Mouse (Mus musculus) megakaryocyte, embryonic 14.5 days (primary cell): Measurements from ENCODE around the gene Map4k3. TPM values are rescaled to one million over a fixed set of nuclear protein-coding genes. Genes with fewer than 3 reads are reported as not detected.
"Not testable (repeated sequence)": the region's sequence is repeated elsewhere in the genome, so short reads cannot be mapped to it uniquely, and the experiment has no call there.

Experiments
- H3K27me3 ChIP-seq: replicated peaks from 2 replicates; pipeline ENCODE3; 2012; ENCODE audit warnings: inconsistent platforms
- H3K36me3 ChIP-seq: replicated peaks from 2 replicates; pipeline ENCODE3; 2012; ENCODE audit warnings: low read length, inconsistent platforms, mixed read lengths
- H3K4me1 ChIP-seq: 2 replicates; pipeline ENCODE4 v1.6.1; 2012; ENCODE audit warnings: inconsistent platforms
- H3K4me3 ChIP-seq: replicated peaks from 2 replicates; pipeline ENCODE3; 2012; ENCODE audit warnings: moderate library complexity, mild to moderate bottlenecking, inconsistent platforms
- H3K9me3 ChIP-seq: 2 replicates; pipeline ENCODE4 v1.6.1; 2012; ENCODE audit warnings: inconsistent platforms
- FLI1 ChIP-seq: IDR thresholded peaks from 2 replicates; pipeline ENCODE4 v1.6.1; 2012; ENCODE audit warnings: low read length, inconsistent platforms, mixed read lengths
- GATA1 ChIP-seq: IDR thresholded peaks from 3 replicates; pipeline ENCODE4 v1.6.1; 2012; ENCODE audit warnings: mixed read lengths, low read length, inconsistent platforms, borderline replicate concordance
- polyA plus RNA-seq: library from polyadenylated mRNA; stranded (reverse); fragments of >175 nt; gene quantifications from 2 replicates; pipeline ENCODE4 v1.2.3, GENCODE M21; 2012; ENCODE audit warnings: low replicate concordance; ENCODE audit not compliant: insufficient read depth

Map4k3 gene
- polyA plus RNA-seq, 1 experiment, result 0.87 TPM

DNA sequence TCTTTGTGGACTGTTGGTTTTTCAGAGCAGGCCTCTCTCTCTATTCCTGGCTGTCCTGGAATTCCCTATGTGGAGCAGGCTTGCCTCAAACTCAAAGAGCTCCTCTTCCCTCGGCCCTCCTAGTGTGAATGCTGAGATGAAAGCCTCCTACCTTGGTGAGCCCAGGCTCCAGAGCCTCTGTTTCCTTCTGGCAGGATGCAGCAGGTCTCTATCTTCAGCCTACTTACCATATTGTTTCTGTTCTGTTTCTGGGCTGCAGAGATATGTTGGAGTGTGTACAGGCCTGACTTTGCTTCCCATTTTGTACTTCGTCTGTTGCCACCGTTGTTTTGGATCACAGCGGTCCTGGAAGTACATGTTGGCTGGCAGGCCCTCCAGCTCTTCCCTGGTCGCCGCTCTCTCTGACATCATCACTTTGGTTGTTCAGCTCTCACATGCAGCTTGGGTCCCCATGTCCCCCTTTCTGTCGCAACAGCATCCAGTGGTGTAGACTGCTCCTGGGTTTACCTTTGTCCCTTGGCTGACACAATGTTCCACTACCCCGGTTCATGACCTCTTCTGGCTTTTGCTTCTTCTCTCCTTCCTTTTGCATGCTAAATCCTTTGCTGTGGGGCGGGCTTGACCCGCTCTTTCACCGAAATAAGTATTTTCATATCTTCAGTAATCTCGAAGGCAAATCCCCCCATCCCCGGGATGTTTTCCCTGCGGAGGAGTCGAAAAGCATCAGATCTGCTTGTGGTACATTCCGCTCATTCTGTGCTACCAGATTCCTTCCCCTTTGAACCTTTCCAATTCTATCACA is 32.3 kb upstream of the Map4k3 start:
- no peak for TF ChIP-seq FLI1
- no peak for TF ChIP-seq GATA1
- Histone ChIP-seq H3K4me3 (no peak overlapping the region), H3K4me1 (peaks cover 13% of the 10 kb centered on the region), H3K9me3 (no peaks in the 10 kb centered on the region), H3K27me3 (peaks cover 8% of the 10 kb centered on the region), H3K36me3 (no peaks in the 10 kb centered on the region)

GRCm38 (mm10) chr17:80756043-80756442 is 27.8 kb upstream of the Map4k3 start:
- no peaks in the 10 kb centered on the region for H3K4me1 ChIP-seq
- no peak overlapping the region for H3K4me3 ChIP-seq
- peaks cover 2% of the 10 kb centered on the region for H3K9me3 ChIP-seq
- TF ChIP-seq GATA1, result no peak
- no peak for TF ChIP-seq FLI1
- no peaks in the 10 kb centered on the region for H3K36me3 ChIP-seq
- H3K27me3 ChIP-seq, result peaks cover 11% of the 10 kb centered on the region

- no peaks in the 10 kb centered on the region for H3K4me1 ChIP-seq
- H3K9me3 ChIP-seq, result peaks cover 10% of the 10 kb centered on the region
- H3K4me3 ChIP-seq, result no peak overlapping the region
- peaks cover 8% of the 10 kb centered on the region for H3K27me3 ChIP-seq
- no peaks in the 10 kb centered on the region for H3K36me3 ChIP-seq
- no peak for TF ChIP-seq GATA1
- no peak for TF ChIP-seq FLI1
Measured at GRCm38 (mm10) chr17:80755076-80755871, 27.0 kb upstream of the Map4k3 start.

- Histone ChIP-seq H3K4me3 (no peak overlapping the region), H3K9me3 (peaks cover 12% of the 10 kb centered on the region), H3K27me3 (peaks cover 8% of the 10 kb centered on the region), H3K4me1 (no peaks in the 10 kb centered on the region), H3K36me3 (no peaks in the 10 kb centered on the region)
- TF ChIP-seq FLI1, result no peak
- no peak for TF ChIP-seq GATA1
Measured at GRCm38 (mm10) chr17:80754589-80754988, 26.3 kb upstream of the Map4k3 start.

GRCm38 (mm10) chr17:80752466-80752865 is 24.2 kb upstream of the Map4k3 start:
- Histone ChIP-seq H3K36me3 (no peaks in the 10 kb centered on the region), H3K4me1 (no peaks in the 10 kb centered on the region), H3K27me3 (peaks cover 8% of the 10 kb centered on the region), H3K9me3 (peaks cover 12% of the 10 kb centered on the region), H3K4me3 (no peak overlapping the region)
- TF ChIP-seq GATA1 (no peak), FLI1 (no peak)

- Histone ChIP-seq H3K9me3 (peaks cover 7% of the 10 kb centered on the region; the same call in 1 of the 2 replicates), H3K4me3 (no peak overlapping the region), H3K36me3 (no peaks in the 10 kb centered on the region), H3K4me1 (no peaks in the 10 kb centered on the region), H3K27me3 (peaks cover 5% of the 10 kb centered on the region)
- TF ChIP-seq FLI1, result no peak
Measured at GRCm38 (mm10) chr17:80739421-80739820, 11.1 kb upstream of the Map4k3 start.

- Histone ChIP-seq H3K36me3 (no peaks in the 10 kb centered on the region), H3K4me3 (no peak overlapping the region), H3K27me3 (peaks cover 2% of the 10 kb centered on the region), H3K4me1 (no peaks in the 10 kb centered on the region), H3K9me3 (no peaks in the 10 kb centered on the region)
- no peak for TF ChIP-seq FLI1
- no peak for TF ChIP-seq GATA1
Measured at GRCm38 (mm10) chr17:80734700-80735099, 6.4 kb upstream of the Map4k3 start.

GRCm38 (mm10) chr17:80733121-80733800 is 5.0 kb upstream of the Map4k3 start:
- peaks cover 10% of the 10 kb centered on the region for H3K27me3 ChIP-seq
- TF ChIP-seq FLI1 (no peak), GATA1 (no peak)
- H3K9me3 ChIP-seq, result no peaks in the 10 kb centered on the region
- H3K4me1 ChIP-seq, result peaks cover 7% of the 10 kb centered on the region
- no peak overlapping the region for H3K4me3 ChIP-seq
- no peaks in the 10 kb centered on the region for H3K36me3 ChIP-seq

- TF ChIP-seq GATA1, result no peak
- no peak for TF ChIP-seq FLI1
- H3K4me3 ChIP-seq, result no peak overlapping the region
Measured at GRCm38 (mm10) chr17:80732256-80732655, 4.0 kb upstream of the Map4k3 start.

DNA sequence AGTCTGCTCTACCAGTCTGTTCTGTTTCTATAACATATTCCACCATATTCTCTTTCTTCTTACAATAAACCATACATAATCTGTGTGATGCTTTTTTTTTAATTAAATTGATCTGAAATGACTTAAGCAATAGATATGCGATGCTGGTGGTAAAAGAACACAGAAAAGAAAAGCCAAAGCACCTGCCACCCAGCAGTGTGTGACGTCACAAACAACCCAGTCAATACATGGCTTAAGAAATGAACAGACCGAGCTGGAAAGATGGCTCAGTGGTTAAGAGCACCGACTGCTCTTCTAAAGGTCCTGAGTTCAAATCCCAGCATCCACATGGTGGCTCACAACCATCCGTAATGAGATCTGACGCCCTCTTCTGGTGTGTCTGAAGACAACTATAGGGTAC is 2.0 kb upstream of the Map4k3 start:
- not testable (repeated sequence) for H3K9me3 ChIP-seq, H3K36me3 ChIP-seq, H3K4me3 ChIP-seq
- peaks cover 23% of the 10 kb centered on the region for H3K4me1 ChIP-seq
- peaks cover 26% of the 10 kb centered on the region for H3K27me3 ChIP-seq

More at GRCm38 (mm10) chr17:80732256-80732655, 4.0 kb upstream of the Map4k3 start:
- H3K27me3 ChIP-seq, result peaks cover 17% of the 10 kb centered on the region
- H3K9me3 ChIP-seq, result no peaks in the 10 kb centered on the region
- no peaks in the 10 kb centered on the region for H3K36me3 ChIP-seq
- peaks cover 12% of the 10 kb centered on the region for H3K4me1 ChIP-seq
